Mouse (Mus musculus): ENCODE measurements around the gene Lenep. TPM values are rescaled to one million over a fixed set of nuclear protein-coding genes. Genes with fewer than 3 reads are reported as not detected.

Gene Lenep
- total and polyA plus RNA-seq, 3 experiments: not detected

GRCm38 (mm10) chr3:89365153-89365485 is 37.5 kb downstream of the Lenep start, which contains the start of gene Dcst1:
Gene Dcst1, minus strand, starts transcription at chr3:89365253.
- H3K9me3 ChIP-seq (replicated peaks; ENCODE audit: low read length): no peaks in the 10 kb centered on the region
- DNase-seq (ENCODE audit: extremely low read depth): no peak
- H3K4me3 ChIP-seq (replicated peaks in 1 of 3; ENCODE audit: low read depth in 2 of 3, low read length in 2 of 3, poor library complexity in 1 of 3): no peak within 1 kb of the TSS
- no peak within 1 kb of the TSS for H3K9ac ChIP-seq (ENCODE audit: insufficient read depth, low read depth)
- no peaks in the 10 kb centered on the region for H3K79me2 ChIP-seq (replicated peaks; ENCODE audit: control insufficient read depth, extremely low read depth, insufficient read depth, poor library complexity, severe bottlenecking)
- no peak within 1 kb of the TSS for H3K27ac ChIP-seq (ENCODE audit: insufficient read depth, low read depth)
- in situ Hi-C loops (cut with MboI; ENCODE audit: low pct_ligation_motif_present, low pct_unique_long_range_greater_than_20kb, low sequenced_read_pairs): no loop called here
- no peak within 1 kb of the TSS for H3K4me2 ChIP-seq (ENCODE audit: insufficient read depth, low read depth, poor library complexity, severe bottlenecking)
- H3K36me3 ChIP-seq (replicated peaks in 1 of 2; ENCODE audit: control insufficient read depth in 1 of 2, insufficient read depth in 1 of 2, low read length in 1 of 2): no peaks in the 10 kb centered on the region
- dilution Hi-C loops (cut with MboI; ENCODE audit: extremely low pct_ligation_motif_present, extremely low pct_unique_long_range_greater_than_20kb, low sequenced_read_pairs): no loop called here
- TF ChIP-seq MXI1 (IDR thresholded peaks at IDR 0.05; ENCODE audit: low read depth, low read length) (no peak), ZMIZ1 (IDR thresholded peaks at IDR 0.05; ENCODE audit: low read depth, low read length) (no peak), JUND (conservative IDR thresholded peaks at IDR 0.05; ENCODE audit: low read depth, low read length) (no peak), ZC3H11A (IDR thresholded peaks at IDR 0.05; ENCODE audit: low read depth, low read length) (no peak), ZNF384 (IDR thresholded peaks at IDR 0.05; ENCODE audit: low read depth, low read length) (no peak), POLR2A (IDR thresholded peaks at IDR 0.05; ENCODE audit: low read depth, low read length) (no peak), JUN (IDR thresholded peaks at IDR 0.05; ENCODE audit: insufficient read depth, low read depth, low read length) (no peak), POLR2AphosphoS2 (IDR thresholded peaks at IDR 0.05; ENCODE audit: low read depth, low read length) (no peak), NELFE (IDR thresholded peaks at IDR 0.05; ENCODE audit: low read depth, low read length) (no peak), RCOR1 (conservative IDR thresholded peaks at IDR 0.05; ENCODE audit: low read depth, low read length) (no peak), E2F4 (IDR thresholded peaks at IDR 0.05; ENCODE audit: insufficient replicate concordance, low read depth, low read length) (no peak), NRF1 (IDR thresholded peaks at IDR 0.05; ENCODE audit: low read depth, low read length) (no peak), MAX (IDR thresholded peaks at IDR 0.05; ENCODE audit: low read length) (no peak), TBP (conservative IDR thresholded peaks at IDR 0.05; ENCODE audit: low read depth, low read length) (no peak), CTCF (conservative IDR thresholded peaks at IDR 0.05 in 1 of 2, IDR thresholded peaks at IDR 0.05 in 1 of 2; ENCODE audit: low read depth in 2 of 2, low read length in 2 of 2) (no peak), USF2 (conservative IDR thresholded peaks at IDR 0.05; ENCODE audit: low read depth, low read length) (no peak), MYC (IDR thresholded peaks at IDR 0.05; ENCODE audit: low read depth, low read length) (no peak), ETS1 (conservative IDR thresholded peaks at IDR 0.05; ENCODE audit: low read depth, low read length) (no peak), HCFC1 (IDR thresholded peaks at IDR 0.05; ENCODE audit: low read depth, low read length) (no peak), MAFK (IDR thresholded peaks at IDR 0.05; ENCODE audit: insufficient replicate concordance, low read length) (no peak)
- peaks cover 15% of the 10 kb centered on the region for H3K27me3 ChIP-seq (replicated peaks)
- no peaks in the 10 kb centered on the region for H3K4me1 ChIP-seq (ENCODE audit: control insufficient read depth in 1 of 2, insufficient read depth in 2 of 2)

DNA sequence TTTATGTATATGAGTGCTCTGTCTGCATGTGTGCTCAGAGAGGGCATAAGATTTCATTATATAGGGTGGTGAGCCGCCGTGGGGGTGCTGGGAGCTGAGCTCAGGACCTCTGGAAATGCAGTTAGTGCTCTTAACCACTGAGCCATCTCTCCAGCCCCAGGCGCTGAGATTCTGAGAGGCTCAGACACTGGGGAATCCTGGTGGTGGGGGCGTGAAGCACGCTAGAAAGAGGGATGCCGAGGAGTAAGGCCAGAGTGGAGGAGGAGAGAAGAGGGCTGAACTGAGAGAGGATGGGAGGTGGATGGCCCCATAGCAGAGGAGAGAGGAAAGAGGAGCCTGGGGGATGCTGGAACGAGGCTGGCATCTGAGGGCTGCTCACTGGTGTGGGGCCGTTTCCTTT is 38.0 kb downstream of the Lenep start:
- no peak for DNase-seq (ENCODE audit: extremely low read depth)
- H3K27ac ChIP-seq (ENCODE audit: insufficient read depth, low read depth): no peak overlapping the region
- dilution Hi-C loops (cut with MboI; ENCODE audit: extremely low pct_ligation_motif_present, extremely low pct_unique_long_range_greater_than_20kb, low sequenced_read_pairs) (no loop called here), in situ Hi-C loops (cut with MboI; ENCODE audit: low pct_ligation_motif_present, low pct_unique_long_range_greater_than_20kb, low sequenced_read_pairs) (no loop called here)
- peaks cover 17% of the 10 kb centered on the region for H3K27me3 ChIP-seq (replicated peaks)
- TF ChIP-seq CTCF (conservative IDR thresholded peaks at IDR 0.05 in 1 of 2, IDR thresholded peaks at IDR 0.05 in 1 of 2; ENCODE audit: low read depth in 2 of 2, low read length in 2 of 2) (no peak), RCOR1 (conservative IDR thresholded peaks at IDR 0.05; ENCODE audit: low read depth, low read length) (no peak), IRF4 (IDR thresholded peaks at IDR 0.05; ENCODE audit: low read depth, low read length) (no peak), MEF2A (IDR thresholded peaks at IDR 0.05; ENCODE audit: borderline replicate concordance, low read depth, low read length) (no peak), EP300 (IDR thresholded peaks at IDR 0.05; ENCODE audit: low read length) (no peak), JUND (conservative IDR thresholded peaks at IDR 0.05; ENCODE audit: low read depth, low read length) (no peak), NELFE (IDR thresholded peaks at IDR 0.05; ENCODE audit: low read depth, low read length) (no peak), KAT2A (IDR thresholded peaks at IDR 0.05; ENCODE audit: insufficient replicate concordance, low read length) (no peak), HCFC1 (IDR thresholded peaks at IDR 0.05; ENCODE audit: low read depth, low read length) (no peak), BHLHE40 (IDR thresholded peaks at IDR 0.05; ENCODE audit: low read depth, low read length) (no peak), ZKSCAN1 (IDR thresholded peaks at IDR 0.05; ENCODE audit: borderline replicate concordance, low read depth, low read length) (no peak), JUN (IDR thresholded peaks at IDR 0.05; ENCODE audit: insufficient read depth, low read depth, low read length) (no peak), MXI1 (IDR thresholded peaks at IDR 0.05; ENCODE audit: low read depth, low read length) (no peak), USF2 (conservative IDR thresholded peaks at IDR 0.05; ENCODE audit: low read depth, low read length) (no peak), MAZ (IDR thresholded peaks at IDR 0.05; ENCODE audit: low read depth, low read length) (no peak), CHD1 (IDR thresholded peaks at IDR 0.05; ENCODE audit: low read depth, low read length) (no peak)
- no peak overlapping the region for H3K4me2 ChIP-seq (ENCODE audit: insufficient read depth, low read depth, poor library complexity, severe bottlenecking)
- no peaks in the 10 kb centered on the region for H3K36me3 ChIP-seq (replicated peaks in 1 of 2; ENCODE audit: control insufficient read depth in 1 of 2, insufficient read depth in 1 of 2, low read length in 1 of 2)
- H3K79me2 ChIP-seq (replicated peaks; ENCODE audit: control insufficient read depth, extremely low read depth, insufficient read depth, poor library complexity, severe bottlenecking): no peaks in the 10 kb centered on the region
- no peak overlapping the region for H3K9ac ChIP-seq (ENCODE audit: insufficient read depth, low read depth)
- H3K9me3 ChIP-seq (replicated peaks; ENCODE audit: low read length): no peaks in the 10 kb centered on the region
- H3K4me3 ChIP-seq (replicated peaks in 1 of 3; ENCODE audit: low read depth in 2 of 3, low read length in 2 of 3, poor library complexity in 1 of 3): no peak overlapping the region
- H3K4me1 ChIP-seq (ENCODE audit: control insufficient read depth in 1 of 2, insufficient read depth in 2 of 2): no peaks in the 10 kb centered on the region
